Mouse (Mus musculus) neural tube, embryonic 14.5 days (tissue): ENCODE results near the gene Urgcp. TPM values are rescaled to one million over a fixed set of nuclear protein-coding genes. Genes with fewer than 3 reads are reported as not detected.

Experiments
- ATAC-seq: fragments of 200-750 bp; cut with Nextera tagmentation; 2 replicates; pipeline ENCODE4 v1.8.0; 2017; ENCODE audit warnings: low read depth, mild to moderate bottlenecking, moderate TSS enrichment, moderate library complexity
- H3K27ac ChIP-seq: fragments of 300-500 bp; sonication (generic); 2 replicates; pipeline ENCODE4 v1.5.1; 2014; ENCODE audit warnings: low read depth, mild to moderate bottlenecking, control low read depth, low read length, moderate library complexity, mixed read lengths
- H3K27me3 ChIP-seq: fragments of 300-500 bp; sonication (generic); 2 replicates; pipeline ENCODE4 v1.6.1; 2014; ENCODE audit warnings: low read length; ENCODE audit not compliant: control insufficient read depth, insufficient read depth
- H3K36me3 ChIP-seq: fragments of 300-500 bp; sonication (generic); 2 replicates; pipeline ENCODE4 v1.6.1; 2014; ENCODE audit warnings: low read length, mixed read lengths; ENCODE audit not compliant: control insufficient read depth, insufficient read depth
- H3K4me1 ChIP-seq: fragments of 300-500 bp; sonication (generic); 2 replicates; pipeline ENCODE4 v1.6.1; 2014; ENCODE audit warnings: low read length; ENCODE audit not compliant: control insufficient read depth, insufficient read depth
- H3K4me2 ChIP-seq: fragments of 300-500 bp; sonication (generic); 2 replicates; pipeline ENCODE4 v1.6.1; 2014; ENCODE audit warnings: mild to moderate bottlenecking, low read depth, low read length, control low read depth
- H3K4me3 ChIP-seq: fragments of 300-500 bp; sonication (generic); 2 replicates; pipeline ENCODE4 v1.5.1; 2014; ENCODE audit warnings: low read depth, low read length, control low read depth, mixed read lengths
- H3K9ac ChIP-seq: fragments of 300-500 bp; sonication (generic); replicated peaks from 2 replicates; pipeline ENCODE4 v1.6.1; 2014; ENCODE audit warnings: low read depth, mild to moderate bottlenecking, control low read depth, low read length, mixed read lengths
- H3K9me3 ChIP-seq: fragments of 300-500 bp; sonication (generic); 2 replicates; pipeline ENCODE4 v1.6.1; 2016; ENCODE audit warnings: low read length; ENCODE audit not compliant: control insufficient read depth
- WGBS: fragments of 180-500 bp; shearing (Covaris S2); extraction: QIAGEN DNeasy Blood & Tissue Kit; methylation state at CpG from one replicate; pipeline ENCODE4 v1.1.7; 2014; 5-methylcytosine and 5-hydroxymethylcytosine counted together
- polyA plus RNA-seq: library from polyadenylated mRNA; unstranded; fragments of >200 nt; fragmentation: Nextera tagmentation; extraction: Ambion mirVana; gene quantifications from 2 replicates; pipeline ENCODE4 v1.2.1, GENCODE M21; 2014

Gene Urgcp
- polyA plus RNA-seq, 1 experiment from 2014 or later = 18.5 TPM

DNA sequence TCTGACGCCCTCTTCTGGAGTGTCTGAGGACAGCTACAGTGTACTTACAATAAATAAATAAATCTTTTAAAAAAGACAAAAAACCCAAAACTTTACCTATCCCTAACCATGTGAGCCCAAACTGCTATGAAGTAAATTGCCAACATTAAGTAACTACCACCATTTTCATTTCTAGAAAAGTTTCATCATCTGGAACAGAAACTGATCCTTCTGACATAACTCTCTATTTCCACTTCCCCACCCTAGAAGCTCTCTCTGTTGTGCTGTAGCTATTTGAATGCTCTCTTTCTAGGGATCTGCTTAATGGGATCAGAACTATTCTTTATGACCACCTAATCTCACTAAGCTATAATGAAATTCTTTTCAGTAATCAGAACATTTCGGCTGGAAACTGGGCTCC is 17.2 kb downstream of the Urgcp start:
- H3K36me3 ChIP-seq = no peaks in the 10 kb centered on the region
- ATAC-seq = no peak
- H3K4me2 ChIP-seq = no peak overlapping the region
- H3K4me3 ChIP-seq = no peak overlapping the region
- no peaks in the 10 kb centered on the region for H3K9me3 ChIP-seq
- H3K9ac ChIP-seq = no peak overlapping the region
- peaks cover 4% of the 10 kb centered on the region; the same call in 1 of the 2 replicates for H3K27me3 ChIP-seq
- no peak overlapping the region for H3K27ac ChIP-seq
- H3K4me1 ChIP-seq = peaks cover 3% of the 10 kb centered on the region
- 81% methylated on average over 2 of the region's 2 CpGs for WGBS

DNA sequence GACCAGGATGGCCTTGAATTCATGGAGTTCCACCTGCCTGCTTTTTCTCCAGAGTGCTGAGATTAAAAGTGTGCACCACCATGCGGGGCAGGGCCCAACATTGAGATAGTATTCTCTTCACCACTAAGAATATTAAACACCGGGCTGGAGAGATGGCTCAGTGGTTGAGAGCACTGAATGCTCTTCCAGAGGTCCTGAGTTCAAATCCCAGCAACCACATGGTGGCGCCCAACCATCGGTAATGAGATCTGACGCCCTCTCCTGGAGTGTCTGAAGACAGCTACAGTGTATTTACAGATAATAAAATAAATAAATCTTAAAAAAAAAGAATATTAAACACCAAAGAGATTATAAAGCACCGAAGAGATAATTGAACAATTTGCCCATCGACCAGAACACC is 20.1 kb downstream of the Urgcp start:
- H3K4me3 ChIP-seq = no peak overlapping the region
- H3K9me3 ChIP-seq = no peaks in the 10 kb centered on the region
- peaks cover 4% of the 10 kb centered on the region; the same call in 1 of the 2 replicates for H3K27me3 ChIP-seq
- H3K4me2 ChIP-seq = no peak overlapping the region
- no peaks in the 10 kb centered on the region for H3K36me3 ChIP-seq
- H3K4me1 ChIP-seq = peaks cover 5% of the 10 kb centered on the region
- no peak for ATAC-seq
- no peak overlapping the region for H3K9ac ChIP-seq
- no peak overlapping the region for H3K27ac ChIP-seq
- WGBS = 75% methylated on average over 7 of the region's 7 CpGs

DNA sequence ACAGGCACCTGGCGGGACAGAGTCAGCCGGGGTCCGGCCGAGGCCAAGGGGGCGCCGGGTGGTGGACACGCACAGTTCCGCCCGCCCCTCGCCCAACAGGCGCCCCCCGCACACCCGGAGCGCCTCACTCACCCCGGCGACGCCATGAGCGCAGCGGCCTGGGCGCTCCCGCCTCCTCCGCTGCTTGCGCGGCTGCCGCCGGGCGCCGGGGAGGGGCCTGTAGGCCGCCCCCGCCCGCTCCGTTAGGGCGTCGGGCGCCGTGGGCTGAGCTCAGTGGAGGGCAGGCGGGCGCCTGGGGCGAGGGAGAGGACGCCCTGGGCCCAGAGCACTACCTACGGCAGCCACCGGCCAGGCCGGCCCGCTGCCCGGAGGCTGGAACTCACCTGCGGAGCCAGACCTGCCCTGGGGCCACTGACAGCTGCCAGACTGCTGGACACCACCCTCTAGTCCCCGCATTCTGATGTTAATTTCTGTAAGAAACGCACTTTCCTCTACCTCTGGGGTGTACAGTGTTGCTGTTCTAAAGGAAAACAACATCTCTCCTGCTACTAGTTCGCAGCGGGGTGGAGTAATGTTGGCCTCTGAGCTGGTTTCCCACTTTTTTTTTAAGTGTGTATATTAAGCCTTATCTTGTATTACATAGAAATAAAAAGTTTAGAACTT is 21.1 kb downstream of the Urgcp start:
- Histone ChIP-seq H3K4me1 (peaks cover 5% of the 10 kb centered on the region), H3K4me2 (peak overlapping the region; percentile 87), H3K4me3 (peak overlapping the region; percentile 76), H3K27me3 (peaks cover 4% of the 10 kb centered on the region; the same call in 1 of the 2 replicates), H3K36me3 (no peaks in the 10 kb centered on the region), H3K27ac (peak overlapping the region; percentile 71), H3K9me3 (no peaks in the 10 kb centered on the region), H3K9ac (peak overlapping the region; percentile 83)
- under 1% methylated on average over 42 of the region's 50 CpGs for WGBS
- ATAC-seq = peak; percentile 94

DNA sequence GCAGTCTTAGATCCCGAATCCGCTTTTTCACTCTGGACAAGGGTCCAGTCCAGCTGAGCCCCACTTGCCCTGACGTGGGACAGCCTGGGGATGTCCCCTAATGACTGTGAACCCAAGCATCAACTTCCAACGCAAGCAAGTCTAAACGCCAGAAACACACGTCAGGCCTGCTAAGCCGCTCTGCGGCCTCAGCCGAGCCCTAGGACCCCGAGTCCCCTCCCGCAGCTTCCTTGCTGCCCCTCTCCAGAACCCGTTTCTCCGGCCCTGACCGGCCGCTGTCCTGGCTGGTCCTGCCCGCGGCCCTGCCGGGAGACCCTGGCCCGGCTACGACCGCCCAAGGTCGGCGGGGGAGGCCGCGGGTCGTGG is 21.6 kb downstream of the Urgcp start:
- Histone ChIP-seq H3K4me1 (peaks cover 5% of the 10 kb centered on the region), H3K9ac (peak overlapping the region; percentile 83), H3K36me3 (no peaks in the 10 kb centered on the region), H3K4me2 (peak overlapping the region; percentile 87), H3K27me3 (peaks cover 4% of the 10 kb centered on the region; the same call in 1 of the 2 replicates), H3K9me3 (no peaks in the 10 kb centered on the region), H3K27ac (peak overlapping the region; percentile 71), H3K4me3 (peak overlapping the region; percentile 76)
- ATAC-seq = peak; percentile 71
- WGBS = 2% methylated on average over 20 of the region's 26 CpGs

DNA sequence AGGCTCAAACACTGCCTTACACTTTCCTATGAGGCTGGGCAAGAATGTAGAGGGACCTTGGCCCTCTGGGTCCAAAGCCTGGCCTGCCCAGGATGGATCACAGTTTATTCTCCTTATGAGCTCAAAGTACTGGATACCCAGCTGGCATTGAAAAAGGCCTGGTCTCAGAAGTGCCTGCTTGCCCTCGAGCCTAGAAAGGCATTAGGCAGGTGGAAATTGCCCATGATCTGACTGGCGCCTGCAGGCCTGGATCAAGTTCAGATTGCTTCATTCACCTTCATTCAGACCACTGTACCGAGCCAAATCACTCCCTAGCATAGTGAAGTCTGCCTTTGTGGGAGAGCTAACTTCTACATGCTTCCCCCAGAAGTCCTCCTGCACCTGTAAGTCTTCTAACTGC is 22.3 kb downstream of the Urgcp start:
- 60% methylated on average over 3 of the region's 3 CpGs for WGBS
- H3K9me3 ChIP-seq = no peaks in the 10 kb centered on the region
- peaks cover 4% of the 10 kb centered on the region; the same call in 1 of the 2 replicates for H3K27me3 ChIP-seq
- peak overlapping the region; percentile 87 for H3K4me2 ChIP-seq
- H3K27ac ChIP-seq = no peak overlapping the region
- H3K4me3 ChIP-seq = peak overlapping the region; percentile 76; the same call in 1 of the 2 replicates
- H3K4me1 ChIP-seq = peaks cover 5% of the 10 kb centered on the region
- ATAC-seq = no peak
- no peak overlapping the region for H3K9ac ChIP-seq
- H3K36me3 ChIP-seq = no peaks in the 10 kb centered on the region

DNA sequence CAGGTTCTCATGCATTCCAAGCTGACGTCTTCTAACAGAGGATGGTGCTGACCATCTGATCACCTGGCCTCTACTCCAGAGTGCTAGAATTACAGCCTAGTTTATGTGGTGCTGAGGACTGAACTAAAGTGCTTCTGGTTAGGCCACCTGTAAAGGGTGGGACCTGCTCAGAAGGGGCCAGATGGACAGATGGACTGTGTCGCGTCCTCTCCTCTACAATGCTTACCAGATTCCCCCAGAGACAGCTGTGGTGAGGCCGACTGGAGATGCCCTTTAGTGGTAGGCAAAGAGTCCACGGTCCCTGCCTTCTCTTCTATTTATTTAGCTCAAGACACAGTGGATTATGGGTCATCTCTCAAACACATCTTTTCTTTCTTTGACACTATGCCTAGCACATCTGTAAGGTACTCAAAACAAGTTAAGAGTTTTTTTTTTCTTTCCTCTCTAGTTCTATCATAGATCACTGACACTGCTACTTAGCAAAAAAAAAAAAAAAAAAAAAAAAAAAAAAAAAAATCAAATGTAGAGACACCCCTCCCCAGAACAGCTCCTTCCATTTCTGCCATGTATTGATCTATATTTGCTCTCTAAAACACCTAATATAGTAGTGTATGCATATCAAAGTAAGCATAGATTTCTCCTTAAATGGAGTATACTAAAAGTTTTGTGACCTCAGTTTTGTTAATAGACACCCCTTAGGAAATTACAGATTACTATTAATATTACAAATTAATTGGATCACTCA is 23.1 kb downstream of the Urgcp start:
- no peak overlapping the region for H3K4me3 ChIP-seq
- H3K4me2 ChIP-seq = no peak overlapping the region
- no peak overlapping the region for H3K9ac ChIP-seq
- H3K27ac ChIP-seq = no peak overlapping the region
- peaks cover 5% of the 10 kb centered on the region for H3K4me1 ChIP-seq
- no peaks in the 10 kb centered on the region for H3K36me3 ChIP-seq
- WGBS = 80% methylated on average over 5 of the region's 5 CpGs
- no peak for ATAC-seq
- peaks cover 4% of the 10 kb centered on the region; the same call in 1 of the 2 replicates for H3K27me3 ChIP-seq
- H3K9me3 ChIP-seq = no peaks in the 10 kb centered on the region

DNA sequence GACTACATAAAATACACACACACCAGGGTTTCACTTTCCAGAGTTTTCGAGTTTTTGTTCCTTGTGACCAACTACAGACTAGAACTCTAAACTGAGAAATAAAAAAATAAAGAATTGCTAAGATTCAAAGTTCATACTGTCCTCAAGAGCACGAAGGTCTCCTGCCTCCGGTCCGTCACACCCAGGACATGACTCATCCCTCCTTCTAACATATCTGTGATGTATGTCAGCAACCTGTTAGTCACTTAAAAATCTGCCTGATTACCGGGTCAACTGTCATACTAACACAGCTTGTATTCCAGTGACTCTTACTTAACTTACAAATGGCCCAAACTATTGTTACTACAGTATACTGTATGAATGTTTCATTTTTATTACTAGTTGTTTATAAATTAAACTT is 25.0 kb downstream of the Urgcp start:
- Histone ChIP-seq H3K9ac (no peak overlapping the region), H3K27ac (no peak overlapping the region), H3K4me3 (no peak overlapping the region), H3K36me3 (no peaks in the 10 kb centered on the region), H3K27me3 (peaks cover 4% of the 10 kb centered on the region; the same call in 1 of the 2 replicates), H3K9me3 (no peaks in the 10 kb centered on the region), H3K4me2 (no peak overlapping the region), H3K4me1 (peaks cover 5% of the 10 kb centered on the region)
- ATAC-seq = no peak
- 91% methylated on average over 5 of the region's 5 CpGs for WGBS

DNA sequence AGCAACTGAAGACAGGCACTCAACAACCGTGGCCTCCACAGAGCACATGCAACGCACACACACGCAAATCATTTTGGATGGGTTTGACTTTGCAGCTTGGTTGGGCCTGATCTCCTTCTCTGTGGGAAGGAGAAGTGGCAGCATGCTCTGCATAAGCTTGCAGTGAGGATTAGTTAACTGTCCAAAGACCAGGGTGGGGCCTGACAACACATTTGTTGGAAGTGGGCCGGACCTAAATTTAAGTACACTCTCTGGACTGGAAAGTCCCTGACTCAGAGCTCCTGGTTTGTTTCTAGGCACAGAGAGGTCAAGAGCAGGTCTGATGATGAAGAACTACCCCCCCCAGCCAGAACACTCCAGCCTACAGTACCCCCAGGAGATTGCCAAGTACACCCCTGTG is 27.9 kb downstream of the Urgcp start:
- Histone ChIP-seq H3K9ac (no peak overlapping the region), H3K27ac (no peak overlapping the region), H3K4me2 (no peak overlapping the region), H3K4me3 (no peak overlapping the region), H3K4me1 (no peaks in the 10 kb centered on the region), H3K36me3 (no peaks in the 10 kb centered on the region), H3K27me3 (no peaks in the 10 kb centered on the region), H3K9me3 (no peaks in the 10 kb centered on the region)
- no peak for ATAC-seq
- WGBS = 89% methylated on average over 4 of the region's 4 CpGs

DNA sequence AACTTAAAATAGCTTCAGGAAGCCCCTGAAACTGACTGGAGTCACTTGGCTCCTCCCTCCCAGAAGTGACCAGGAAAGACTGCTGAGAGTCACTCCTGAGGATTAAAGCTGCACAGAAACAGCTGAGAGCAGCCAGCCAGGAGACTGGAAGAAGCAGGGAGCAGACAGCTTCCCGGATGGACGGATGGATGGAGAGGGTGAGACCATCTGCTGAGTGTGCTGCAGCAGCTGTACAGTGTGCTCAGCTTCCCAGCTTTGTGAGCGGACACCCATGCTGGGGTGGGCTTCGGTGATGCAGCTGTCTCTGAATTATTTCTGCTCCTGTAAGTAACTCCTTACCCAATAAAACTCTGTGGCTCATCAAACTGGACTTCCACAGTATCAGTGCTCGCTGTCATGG is 29.8 kb downstream of the Urgcp start:
- H3K27ac ChIP-seq = no peak overlapping the region
- H3K4me3 ChIP-seq = no peak overlapping the region
- no peak for ATAC-seq
- 50% methylated on average over 5 of the region's 5 CpGs for WGBS
- no peak overlapping the region for H3K4me2 ChIP-seq
- no peak overlapping the region for H3K9ac ChIP-seq
- H3K27me3 ChIP-seq = no peaks in the 10 kb centered on the region
- H3K9me3 ChIP-seq = no peaks in the 10 kb centered on the region
- H3K4me1 ChIP-seq = no peaks in the 10 kb centered on the region
- H3K36me3 ChIP-seq = no peaks in the 10 kb centered on the region
